Mouse (Mus musculus) cerebellum, adult 9-11 months (tissue): ENCODE data around the gene Ifi35.
"Not testable (repeated sequence)": the region's sequence is repeated elsewhere in the genome, so short reads cannot be mapped to it uniquely, and the experiment has no call there.

ENCODE experiments used
- DNase-seq: peaks from one replicate; pipeline ENCODE4 v3.0.0; 2022

The Ifi35 gene

DNA sequence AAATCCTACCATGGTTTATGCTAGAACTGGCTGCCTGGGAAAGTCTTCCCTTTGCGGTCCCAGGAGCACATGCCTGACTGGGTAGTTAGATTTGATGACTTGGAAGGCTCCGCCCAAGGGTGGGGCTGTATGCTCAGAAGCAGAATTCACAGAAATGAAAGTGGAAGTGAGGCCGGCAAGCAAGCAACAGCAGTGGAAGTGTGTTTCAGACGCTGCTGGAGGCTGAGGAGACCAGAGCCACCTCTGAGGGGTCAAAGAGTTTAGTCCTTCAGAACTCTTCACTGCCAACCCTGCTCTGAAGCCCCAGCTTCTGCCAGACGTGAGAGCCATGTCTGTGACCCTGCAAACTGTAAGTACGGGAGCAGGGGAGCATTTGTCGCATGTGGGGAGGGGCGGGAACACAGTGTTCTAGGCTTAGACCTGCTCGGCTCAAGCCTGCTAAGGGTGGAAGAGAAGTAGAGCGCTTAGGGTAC, at the start of gene Ifi35:
Gene Ifi35, plus strand, starts transcription at position 134 of the 473 bp plus-strand sequence.
- no peak for DNase-seq

DNA sequence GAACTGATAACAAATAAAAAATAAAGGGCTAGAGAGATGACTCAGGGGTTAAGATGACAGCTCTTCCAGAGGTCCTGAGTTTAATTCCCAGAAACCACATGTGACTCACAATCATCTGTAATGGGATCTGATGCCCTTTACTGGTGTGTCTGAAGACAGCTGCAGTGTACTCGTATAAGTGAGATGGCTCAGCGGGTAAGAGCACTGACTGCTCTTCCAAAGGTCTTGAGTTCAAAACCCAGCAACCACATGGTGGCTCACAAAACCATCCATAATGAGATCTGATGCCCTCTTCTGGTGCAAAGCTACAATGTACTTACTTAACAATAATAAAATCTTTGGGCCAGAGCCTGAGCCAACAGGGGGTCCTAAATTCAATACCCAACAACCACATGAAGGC, 32.9 kb upstream of the Ifi35 start:
- no peak for DNase-seq

- DNase-seq: no peak
Observed at GRCm38 (mm10) chr11:101416433-101417100, 31.6 kb upstream of the Ifi35 start.

DNA sequence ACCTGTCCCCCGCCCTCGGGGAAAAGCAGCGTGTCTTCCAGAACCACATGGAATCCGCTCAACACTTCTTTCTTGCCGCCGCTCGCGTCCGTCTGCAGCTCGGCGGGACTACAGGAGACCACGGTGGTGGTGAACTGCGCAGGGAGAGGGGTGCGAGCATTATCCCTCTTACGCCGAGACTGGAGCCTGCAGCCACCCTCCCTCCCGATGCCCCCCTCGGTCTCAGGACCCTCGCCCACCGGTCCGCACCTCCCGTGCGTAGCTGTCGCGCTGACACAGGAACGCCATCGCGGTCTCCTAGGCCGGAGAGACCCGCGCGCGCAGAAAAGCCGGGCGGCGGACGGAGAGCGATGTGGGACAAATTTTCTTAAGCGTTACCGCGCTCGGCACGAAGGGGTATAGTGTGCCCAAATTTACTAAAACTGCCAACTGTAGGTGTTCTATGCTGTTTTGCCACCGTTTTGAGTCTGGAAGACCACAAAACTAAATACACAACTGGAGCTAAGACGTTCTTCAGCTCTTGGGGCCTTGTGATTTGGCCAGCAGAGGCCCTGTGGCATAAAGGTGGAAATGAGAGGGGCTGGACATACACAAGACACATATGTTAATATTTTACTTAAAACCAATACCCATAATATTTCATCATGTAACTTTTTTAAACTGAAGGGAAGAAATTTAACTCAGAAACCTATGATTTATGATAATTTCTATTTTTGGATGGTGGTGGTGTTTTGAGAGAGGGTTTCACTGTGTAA, 30.9 kb upstream of the Ifi35 start, which contains the start of gene Aarsd1:
Gene Aarsd1, minus strand, starts transcription at position 515 of the 755 bp plus-strand sequence.
- peak; percentile 86 for DNase-seq

DNA sequence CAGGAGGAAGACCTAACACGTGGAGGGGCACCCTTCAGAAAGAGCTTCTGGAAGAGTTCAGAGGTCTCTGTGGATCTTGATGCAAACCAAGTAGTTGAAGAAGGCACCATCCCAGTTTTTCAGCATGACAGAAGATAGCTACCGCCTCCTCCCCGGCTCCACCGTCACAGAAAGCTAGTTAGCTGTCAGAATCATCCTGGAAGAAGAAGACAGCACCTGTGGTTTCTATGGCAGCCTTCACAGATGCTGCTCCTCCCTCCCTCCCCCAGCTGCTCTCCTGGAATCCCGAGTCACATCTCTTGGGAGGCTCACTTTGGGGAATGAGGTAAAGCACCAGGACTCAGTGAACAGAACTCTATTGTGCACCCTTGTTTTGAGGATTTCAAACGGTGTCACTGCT, 29.2 kb upstream of the Ifi35 start:
- DNase-seq: no peak

GRCm38 (mm10) chr11:101419610-101420009, 28.6 kb upstream of the Ifi35 start:
- DNase-seq: no peak

DNA sequence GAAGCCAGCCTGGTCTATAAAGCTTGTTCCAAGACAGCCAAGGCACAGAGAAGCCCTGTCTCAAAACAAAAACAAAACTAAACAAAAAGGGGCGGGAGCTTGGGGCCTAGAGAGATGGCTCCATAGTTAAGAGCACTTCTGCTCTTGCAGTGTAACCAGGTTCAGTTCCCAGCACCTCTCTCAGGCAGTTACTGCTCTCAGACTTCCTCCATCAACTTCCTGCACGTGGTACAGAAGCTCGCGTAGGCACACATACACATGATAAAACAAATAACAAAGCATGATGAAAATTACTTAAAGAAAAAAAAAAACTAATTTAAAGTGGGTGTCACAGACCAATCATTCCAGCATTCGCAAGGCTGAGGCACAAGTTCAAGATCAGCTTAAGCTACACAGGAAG, 28.1 kb upstream of the Ifi35 start:
- no peak for DNase-seq

GRCm38 (mm10) chr11:101424105-101424851, 23.9 kb upstream of the Ifi35 start, which contains the start of gene Gm27029:
Gene Gm27029 (minus strand): TSS chr11:101424796.
- DNase-seq: peak; percentile 44

GRCm38 (mm10) chr11:101424925-101425813, 23.0 kb upstream of the Ifi35 start, which contains the start of the genes Rundc1 and Ptges3l:
Gene Rundc1 (plus strand): TSS chr11:101425085.
Gene Ptges3l (minus strand): TSS chr11:101425333.
- DNase-seq: peak; percentile 95

DNA sequence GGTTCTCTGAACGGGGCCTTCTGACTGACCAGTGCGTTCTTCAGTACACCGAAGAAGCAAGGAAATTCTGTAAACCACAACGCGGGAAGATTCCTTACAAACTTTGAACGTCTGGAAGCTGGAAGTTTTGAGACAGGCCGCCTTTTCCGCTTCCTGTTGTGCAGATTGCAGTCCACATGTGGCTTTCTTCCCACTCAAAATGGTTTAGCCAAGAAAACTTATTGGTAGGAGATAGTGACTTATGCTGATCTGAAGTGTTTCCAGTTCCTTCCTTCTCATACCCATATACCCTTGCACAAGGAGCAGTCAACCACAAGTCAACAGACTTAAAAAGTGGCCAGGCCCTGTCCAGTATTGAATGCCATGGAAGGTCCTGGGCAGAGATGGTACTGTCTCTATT, 22.0 kb upstream of the Ifi35 start:
- DNase-seq: no peak

- no peak for DNase-seq
Observed at GRCm38 (mm10) chr11:101431327-101431726, 16.9 kb upstream of the Ifi35 start.

DNA sequence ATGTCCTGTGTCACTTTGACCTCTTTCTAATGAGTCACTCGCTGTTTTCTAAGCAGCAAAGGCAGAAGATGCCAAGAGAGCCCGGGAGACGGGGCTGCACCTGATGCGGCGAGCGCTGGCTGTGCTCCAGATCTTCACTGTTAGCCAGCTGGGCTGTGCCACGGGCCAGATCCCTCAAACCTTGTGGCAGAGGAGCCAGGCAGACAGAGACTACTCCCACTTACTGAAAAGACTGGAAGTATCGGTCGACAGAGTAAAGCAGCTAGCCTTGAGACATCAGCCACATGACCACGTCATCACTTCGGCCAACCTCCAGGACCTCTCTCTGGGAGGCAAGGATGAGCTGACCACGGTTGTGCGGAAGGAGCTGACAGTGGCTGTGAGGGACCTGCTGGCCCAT, 14.8 kb upstream of the Ifi35 start:
- DNase-seq: peak; percentile 71

- no peak for DNase-seq
Observed at GRCm38 (mm10) chr11:101435831-101436230, 12.4 kb upstream of the Ifi35 start.

GRCm38 (mm10) chr11:101436916-101437315, 11.3 kb upstream of the Ifi35 start:
- no peak for DNase-seq

- not testable (repeated sequence) for DNase-seq
Observed at GRCm38 (mm10) chr11:101438006-101438405, 10.2 kb upstream of the Ifi35 start.

DNA sequence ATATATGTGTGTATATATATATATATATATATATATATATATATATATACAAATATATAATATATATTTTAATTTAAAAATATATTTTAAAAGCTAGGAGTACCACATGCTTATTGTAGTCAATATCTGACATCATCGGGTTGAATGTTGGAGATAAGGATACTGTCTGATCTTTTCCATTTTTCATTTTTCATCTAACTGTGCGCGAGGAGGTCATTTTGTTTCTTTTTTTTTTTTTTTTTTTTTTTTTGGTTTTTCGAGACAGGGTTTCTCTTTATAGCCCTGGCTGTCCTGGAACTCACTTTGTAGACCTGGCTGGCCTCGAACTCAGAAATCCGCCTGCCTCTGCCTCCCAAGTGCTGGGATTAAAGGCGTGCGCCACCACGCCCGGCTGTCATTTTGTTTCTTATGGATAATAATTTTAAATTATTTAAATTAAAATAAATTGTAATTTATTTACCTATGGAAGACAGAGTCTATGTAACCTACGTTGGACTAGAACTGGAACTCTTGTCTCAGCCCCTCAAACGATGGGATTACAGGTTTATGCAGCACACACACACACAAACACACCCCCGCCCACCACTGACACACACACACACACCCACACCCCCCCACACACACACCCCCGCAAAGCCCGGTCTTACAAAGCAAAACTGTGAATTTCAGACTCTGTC, 6.6 kb upstream of the Ifi35 start:
- DNase-seq: not testable (repeated sequence)

GRCm38 (mm10) chr11:101442127-101442693, 6.0 kb upstream of the Ifi35 start, which contains the start of gene Rpl27:
Gene Rpl27 (plus strand): TSS chr11:101442298.
- DNase-seq: peak; percentile 99

DNA sequence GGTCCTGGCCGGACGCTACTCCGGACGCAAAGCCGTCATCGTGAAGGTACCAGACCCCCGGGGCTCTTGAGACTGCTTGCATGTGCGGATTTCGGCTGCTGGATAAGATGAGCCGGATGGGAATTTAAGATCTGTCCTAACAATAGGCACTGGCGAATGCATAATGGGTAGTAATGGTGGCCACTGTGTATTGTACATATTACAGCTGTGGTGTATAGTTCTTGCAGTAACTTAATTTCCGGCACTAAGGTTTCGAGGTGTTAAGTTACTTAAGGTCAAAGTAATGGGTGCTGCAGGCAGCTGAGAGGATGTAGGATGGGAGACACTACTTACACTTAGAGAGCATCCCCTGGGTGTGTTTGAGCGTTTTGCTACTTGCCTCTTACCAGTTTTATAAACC, 5.4 kb upstream of the Ifi35 start:
- no peak for DNase-seq

DNA sequence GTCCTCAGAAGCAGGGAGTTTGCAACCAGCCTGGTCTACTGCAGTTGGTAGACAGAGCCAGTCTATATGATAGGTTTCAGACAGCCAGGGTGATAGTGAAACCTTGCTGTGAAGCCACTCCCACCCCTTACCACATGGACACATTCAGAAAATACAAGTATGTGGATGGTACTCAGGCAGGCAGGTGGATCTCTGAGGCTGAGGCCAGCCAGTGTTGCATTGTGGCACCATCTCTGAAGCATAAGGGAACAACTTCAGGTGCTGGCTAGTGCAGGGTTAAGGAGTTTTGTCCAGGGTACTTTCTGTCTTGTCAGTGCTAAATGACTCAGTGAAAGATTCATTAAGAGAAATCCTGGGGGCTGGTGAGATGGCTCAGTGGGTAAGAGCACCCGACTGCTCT, 1.9 kb upstream of the Ifi35 start:
- no peak for DNase-seq

DNA sequence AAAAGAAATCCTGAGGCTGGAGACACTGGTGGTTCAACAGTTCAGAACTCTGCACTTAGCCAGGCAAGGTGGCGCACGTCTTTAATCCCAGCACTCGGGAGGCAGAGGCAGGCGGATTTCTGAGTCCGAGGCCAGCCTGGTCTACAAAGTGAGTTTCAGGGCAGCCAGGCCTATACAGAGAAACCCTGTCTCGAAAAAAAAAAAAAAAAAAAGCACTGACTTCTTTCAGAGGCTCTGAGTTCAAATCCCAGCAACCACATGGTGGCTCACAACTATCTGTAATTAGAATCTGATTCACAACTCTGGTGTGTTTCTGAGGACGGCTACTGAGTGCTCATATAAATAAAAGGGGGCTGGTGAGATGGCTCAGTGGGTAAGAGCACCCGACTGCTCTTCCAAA, 1.3 kb upstream of the Ifi35 start:
- not testable (repeated sequence) for DNase-seq

GRCm38 (mm10) chr11:101447786-101448185, 421 bp upstream of the Ifi35 start:
- no peak for DNase-seq
